Mouse (Mus musculus): Measurements from ENCODE around the gene 4933430I17Rik.

DNA sequence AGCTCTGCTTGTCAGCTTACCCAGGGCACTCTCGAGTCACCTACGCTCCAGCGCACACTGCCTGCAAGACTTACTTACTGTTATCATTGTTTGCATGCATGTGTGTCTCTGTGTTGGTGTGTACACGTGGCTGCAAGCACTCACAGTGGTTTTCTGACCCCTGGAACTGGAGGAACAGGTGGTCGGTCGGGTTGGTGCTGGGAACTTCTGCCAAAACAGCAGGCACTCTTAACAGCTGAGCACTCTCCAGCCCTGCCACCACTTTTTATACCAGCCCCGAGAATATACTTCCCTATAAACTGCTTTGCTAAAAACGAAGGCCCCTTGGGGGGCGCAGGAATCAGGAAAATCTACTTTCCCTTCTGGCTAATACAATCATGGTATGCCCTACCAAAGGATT is 30.9 kb upstream of the 4933430I17Rik start:
- TF ChIP-seq POLR2A (IDR thresholded peaks at IDR 0.05; ENCODE audit: low read depth, low read length), result no peak
- TF ChIP-seq CTCF (IDR thresholded peaks at IDR 0.05; ENCODE audit: extremely low read depth, insufficient read depth, insufficient read length, insufficient replicate concordance), result no peak

Data from spleen, adult 2 months (tissue).